Mouse (Mus musculus) brain, embryonic 14.5 days (tissue): ENCODE results near the gene Fkbp5.

Source experiments
- CTCF ChIP-seq: fragments of 200-500 bp; IDR thresholded peaks from 2 replicates; pipeline ENCODE4 v1.5.1; 2012; ENCODE audit warnings: inconsistent platforms, mild to moderate bottlenecking, moderate library complexity, borderline replicate concordance; ENCODE audit not compliant: insufficient read depth, insufficient read length; ENCODE audit errors: extremely low read depth
- POLR2A ChIP-seq: fragments of 200-500 bp; IDR thresholded peaks from 2 replicates; pipeline ENCODE4 v1.6.1; 2012; ENCODE audit warnings: mild to moderate bottlenecking, inconsistent platforms, borderline replicate concordance; ENCODE audit not compliant: poor library complexity, insufficient read depth, insufficient read length, severe bottlenecking; ENCODE audit errors: extremely low read depth

- TF ChIP-seq POLR2A, result no peak
- peak; percentile 3; the same call in 1 of the 2 replicates for TF ChIP-seq CTCF
These were observed 41.6 kb downstream of the Fkbp5 start for GRCm38 (mm10) chr17:28475593-28476325.
